In genomic region chrX:12159981-12160656, GRCm38 (mm10) we compare ENCODE assay signal across 8 mouse cellular contexts. TPM values are rescaled to one million over a fixed set of nuclear protein-coding genes. Genes with fewer than 3 reads are reported as not detected.
DNase-seq lines count a peak whose midpoint lies in the region; ATAC-seq and TF ChIP-seq lines count a peak whose summit lies in the region.

Gene Bcor, minus strand, starts transcription at chrX:12160355.

- 10% methylated on average over 19 of the region's 56 CpGs for WGBS in embryonic facial prominence, embryonic 14.5 days
- WGBS in heart, embryonic 14.5 days: 5% methylated on average over 56 of the region's 56 CpGs
- 7% methylated on average over 38 of the region's 56 CpGs for WGBS in liver, postnatal 0 days (ENCODE audit: insufficient replicate concordance)
- WGBS in neural tube, embryonic 11.5 days: 2% methylated on average over 30 of the region's 56 CpGs

- H3K27ac ChIP-seq in embryonic facial prominence, embryonic 14.5 days (replicated peaks; ENCODE audit: low read depth, low read length): peak within 1 kb of the TSS; percentile 88
- peak within 1 kb of the TSS; percentile 92 to 95 for H3K27ac ChIP-seq in heart, embryonic 14.5 days (replicated peaks in 1 of 2; ENCODE audit: control insufficient read depth in 1 of 2, insufficient read depth in 1 of 2, low read depth in 2 of 2, low read length in 2 of 2)
- peak within 1 kb of the TSS; percentile 77 for H3K27ac ChIP-seq in liver, postnatal 0 days (ENCODE audit: low read depth)
- peak within 1 kb of the TSS; percentile 84 for H3K27ac ChIP-seq in neural tube, embryonic 11.5 days (ENCODE audit: low read depth, low read length)

- no peak for TF ChIP-seq CTCF in liver, postnatal 0 days (IDR thresholded peaks at IDR 0.05; ENCODE audit: low read depth)

- no peaks in the 10 kb centered on the region for H3K36me3 ChIP-seq in embryonic facial prominence, embryonic 14.5 days (ENCODE audit: control insufficient read depth, insufficient read depth, low read length)
- no peaks in the 10 kb centered on the region for H3K36me3 ChIP-seq in heart, embryonic 14.5 days (ENCODE audit: control insufficient read depth, insufficient read depth, low read length)
- H3K36me3 ChIP-seq in liver, postnatal 0 days (replicated peaks; ENCODE audit: insufficient read depth, low read length): no peaks in the 10 kb centered on the region
- no peaks in the 10 kb centered on the region for H3K36me3 ChIP-seq in neural tube, embryonic 11.5 days (ENCODE audit: control insufficient read depth, insufficient read depth, low read length)

- H3K4me1 ChIP-seq in embryonic facial prominence, embryonic 14.5 days (ENCODE audit: control insufficient read depth, insufficient read depth, low read length): peaks cover 12% of the 10 kb centered on the region; the same call in 1 of the 2 replicates
- peaks cover 16 to 20% of the 10 kb centered on the region in 2 experiments for H3K4me1 ChIP-seq in heart, embryonic 14.5 days (ENCODE audit: control insufficient read depth in 2 of 2, insufficient read depth in 2 of 2, low read length in 2 of 2)
- 0 out of 2 replicates have a peak, but pooled peaks cover 2% of the 10 kb centered on the region for H3K4me1 ChIP-seq in liver, postnatal 0 days (ENCODE audit: insufficient read depth)
- peaks cover 9% of the 10 kb centered on the region; the same call in 1 of the 2 replicates for H3K4me1 ChIP-seq in neural tube, embryonic 11.5 days (ENCODE audit: control insufficient read depth, insufficient read depth, low read length)

- peak within 1 kb of the TSS; percentile 64 for H3K4me2 ChIP-seq in embryonic facial prominence, embryonic 14.5 days (ENCODE audit: low read depth, low read length)
- peak within 1 kb of the TSS; percentile 67 for H3K4me2 ChIP-seq in heart, embryonic 14.5 days (ENCODE audit: low read length)
- peak within 1 kb of the TSS; percentile 72 for H3K4me2 ChIP-seq in liver, postnatal 0 days (ENCODE audit: low read depth, low read length)
- peak within 1 kb of the TSS; percentile 65 for H3K4me2 ChIP-seq in neural tube, embryonic 11.5 days (ENCODE audit: low read depth)

- ATAC-seq in embryonic facial prominence, embryonic 14.5 days (ENCODE audit: low read depth): peak; percentile 19
- no peak for ATAC-seq in heart, embryonic 14.5 days (ENCODE audit: insufficient number of reproducible peaks, insufficient read depth, low FRiP score, low read depth)
- ATAC-seq in liver, postnatal 0 days: peak; percentile 55
- peak; percentile 43; the same call in 1 of the 2 replicates for ATAC-seq in neural tube, embryonic 11.5 days (ENCODE audit: insufficient read depth, low FRiP score, low TSS enrichment)

- TF ChIP-seq EP300 in liver, postnatal 0 days (IDR thresholded peaks at IDR 0.05; ENCODE audit: low read depth): no peak

- H3K4me3 ChIP-seq in embryonic facial prominence, embryonic 14.5 days (ENCODE audit: low read depth, low read length): peak within 1 kb of the TSS; percentile 48
- H3K4me3 ChIP-seq in heart, embryonic 14.5 days (ENCODE audit: control insufficient read depth in 1 of 2, insufficient read depth in 1 of 2, low read depth in 1 of 2, low read length in 2 of 2): peak within 1 kb of the TSS; percentile 49 to 65
- peak within 1 kb of the TSS; percentile 44 for H3K4me3 ChIP-seq in liver, postnatal 0 days (ENCODE audit: low read depth, low read length)
- H3K4me3 ChIP-seq in neural tube, embryonic 11.5 days (ENCODE audit: low read depth, low read length): peak within 1 kb of the TSS; percentile 47

- no peaks in the 10 kb centered on the region for H3K9me3 ChIP-seq in embryonic facial prominence, embryonic 14.5 days (ENCODE audit: control insufficient read depth, low read length)
- H3K9me3 ChIP-seq in heart, embryonic 14.5 days (ENCODE audit: control insufficient read depth, low read length): no peaks in the 10 kb centered on the region
- no peaks in the 10 kb centered on the region for H3K9me3 ChIP-seq in liver, postnatal 0 days (ENCODE audit: low read length)
- no peaks in the 10 kb centered on the region for H3K9me3 ChIP-seq in neural tube, embryonic 11.5 days (ENCODE audit: control insufficient read depth, low read length)

- peaks cover 45% of the 10 kb centered on the region for H3K27me3 ChIP-seq in embryonic facial prominence, embryonic 14.5 days (replicated peaks; ENCODE audit: control insufficient read depth, insufficient read depth, low read length)
- peaks cover 23% of the 10 kb centered on the region for H3K27me3 ChIP-seq in heart, embryonic 14.5 days (ENCODE audit: control insufficient read depth, insufficient read depth, low read length)
- peaks cover 43% of the 10 kb centered on the region for H3K27me3 ChIP-seq in liver, postnatal 0 days (ENCODE audit: insufficient read depth, low read length)
- H3K27me3 ChIP-seq in neural tube, embryonic 11.5 days (ENCODE audit: control insufficient read depth, insufficient read depth, low read length): peaks cover 44% of the 10 kb centered on the region

- DNase-seq in urinary bladder, adult 2 months (ENCODE audit: low spot score): peak; percentile 43
- no peak for DNase-seq in urinary bladder, adult 18-20 months (ENCODE audit: low spot score in 2 of 2)
- DNase-seq in embryonic facial prominence, embryonic 14.5 days (ENCODE audit: low spot score): peak; percentile 72
- peak; percentile 77 for DNase-seq in kidney, postnatal 14 days
- DNase-seq in liver, postnatal 0 days: peak; percentile 70
- peak; percentile 65 for DNase-seq in neural tube, embryonic 11.5 days (ENCODE audit: low spot score)
- peak; percentile 82 for DNase-seq in thymus, postnatal 4 days

- peak within 1 kb of the TSS; percentile 75 for H3K9ac ChIP-seq in embryonic facial prominence, embryonic 14.5 days (ENCODE audit: low read depth, low read length)
- peak within 1 kb of the TSS; percentile 80 for H3K9ac ChIP-seq in heart, embryonic 14.5 days (ENCODE audit: low read length)
- H3K9ac ChIP-seq in liver, postnatal 0 days (replicated peaks): peak within 1 kb of the TSS; percentile 55; the same call in 1 of the 2 replicates
- H3K9ac ChIP-seq in neural tube, embryonic 11.5 days (ENCODE audit: low read length): peak within 1 kb of the TSS; percentile 69

RNA-seq across cellular contexts. Expression of gene Bcor, which starts in this region (rescaled TPM):
- polyA plus RNA-seq in urinary bladder, adult 2 months (2012; rRNA removed): 7.5 and 11.9 TPM in 2 replicates
- 15.0 and 17.7 TPM in 2 replicates for polyA plus RNA-seq in embryonic facial prominence, embryonic 14.5 days (2014; fragmentation: Nextera tagmentation; extraction: Ambion mirVana)
- 17.0 and 17.7 TPM in 2 replicates for polyA plus RNA-seq in heart, embryonic 14.5 days (2014; fragmentation: Nextera tagmentation; extraction: Ambion mirVana)
- polyA plus RNA-seq in liver, postnatal 0 days (2015; fragmentation: Nextera tagmentation; extraction: Ambion mirVana): 4.0 and 4.2 TPM in 2 replicates
- 21.0 and 26.7 TPM in 2 replicates for polyA plus RNA-seq in neural tube, embryonic 11.5 days (2014; fragmentation: Nextera tagmentation; extraction: Ambion mirVana)

Comparison
In these comparisons a context has a peak if more than half of its experiments do, and no peak if none do; other contexts are left out.
1. DNase-seq: peak in urinary bladder, adult 2 months (single experiment), embryonic facial prominence, embryonic 14.5 days (single experiment), kidney, postnatal 14 days (single experiment), liver, postnatal 0 days (single experiment), neural tube, embryonic 11.5 days (single experiment) and thymus, postnatal 4 days (single experiment); none in urinary bladder, adult 18-20 months (0 of 2).
2. Peak in every context shown above with its lines, with median percentiles within 50 percentile points of each other: H3K27ac ChIP-seq, H3K4me2 ChIP-seq, H3K4me3 ChIP-seq and H3K9ac ChIP-seq.